Mouse (Mus musculus) heart, embryonic 14.5 days (tissue): ENCODE data around the gene Cpvl. TPM values are rescaled to one million over a fixed set of nuclear protein-coding genes. Genes with fewer than 3 reads are reported as not detected.

ENCODE experiments used
- ATAC-seq: fragments of 200-750 bp; cut with Nextera tagmentation; 2 replicates; pipeline ENCODE4 v1.8.0; 2017; ENCODE audit warnings: low read depth, moderate TSS enrichment; ENCODE audit not compliant: insufficient number of reproducible peaks, insufficient read depth, low FRiP score
- H3K27ac ChIP-seq, 2 experiments: fragments of 200-500 bp in 1 of 2; fragments of 300-500 bp in 1 of 2; sonication (generic) in 1 of 2; replicated peaks in 1 of 2; 2 replicates each; pipeline ENCODE4 v1.5.1; 2012 to 2014; ENCODE audit warnings: low read depth in 2 of 2, low read length in 2 of 2, control low read depth in 1 of 2, mild to moderate bottlenecking in 1 of 2, mixed read lengths in 1 of 2; ENCODE audit not compliant: control insufficient read depth in 1 of 2, insufficient read depth in 1 of 2
- H3K27me3 ChIP-seq: fragments of 300-500 bp; sonication (generic); 2 replicates; pipeline ENCODE4 v1.6.1; 2014; ENCODE audit warnings: mild to moderate bottlenecking, low read length, control low read depth; ENCODE audit not compliant: control insufficient read depth, insufficient read depth
- H3K36me3 ChIP-seq: fragments of 300-500 bp; sonication (generic); 2 replicates; pipeline ENCODE4 v1.6.1; 2014; ENCODE audit warnings: mild to moderate bottlenecking, control low read depth, low read length, mixed read lengths; ENCODE audit not compliant: control insufficient read depth, insufficient read depth
- H3K4me1 ChIP-seq, 2 experiments: fragments of 200-500 bp in 1 of 2; fragments of 300-500 bp in 1 of 2; sonication (generic) in 1 of 2; 2 replicates each; pipeline ENCODE4 v1.6.1; 2012 to 2014; ENCODE audit warnings: low read length in 2 of 2, control low read depth in 1 of 2, mixed read lengths in 1 of 2; ENCODE audit not compliant: control insufficient read depth in 2 of 2, insufficient read depth in 2 of 2
- H3K4me2 ChIP-seq: fragments of 300-500 bp; sonication (generic); 2 replicates; pipeline ENCODE4 v1.6.1; 2014; ENCODE audit warnings: mild to moderate bottlenecking, low read length
- H3K4me3 ChIP-seq, 2 experiments: fragments of 200-500 bp in 1 of 2; fragments of 300-500 bp in 1 of 2; sonication (generic) in 1 of 2; 2 replicates each; pipeline ENCODE4 v1.5.1; 2012 to 2014; ENCODE audit warnings: low read length in 2 of 2, mild to moderate bottlenecking in 2 of 2, control low read depth in 1 of 2, low read depth in 1 of 2, moderate library complexity in 1 of 2; ENCODE audit not compliant: control insufficient read depth in 1 of 2, insufficient read depth in 1 of 2
- H3K9ac ChIP-seq: fragments of 300-500 bp; sonication (generic); 2 replicates; pipeline ENCODE4 v1.6.1; 2014; ENCODE audit warnings: mild to moderate bottlenecking, low read length
- H3K9me3 ChIP-seq: fragments of 300-500 bp; sonication (generic); 2 replicates; pipeline ENCODE4 v1.6.1; 2016; ENCODE audit warnings: low read length, control low read depth; ENCODE audit not compliant: control insufficient read depth
- WGBS: fragments of 180-500 bp; shearing (Covaris S2); extraction: QIAGEN DNeasy Blood & Tissue Kit; methylation state at CpG from one replicate; pipeline ENCODE4 v1.1.7; 2014; 5-methylcytosine and 5-hydroxymethylcytosine counted together
- polyA plus RNA-seq: library from polyadenylated mRNA; unstranded; fragments of >200 nt; fragmentation: Nextera tagmentation; extraction: Ambion mirVana; gene quantifications from 2 replicates; pipeline ENCODE4 v1.2.1, GENCODE M21; 2014

Gene Cpvl
- polyA plus RNA-seq, 1 experiment from 2014 or later, result not detected

GRCm38 (mm10) chr6:53871903-53872302 lies 106.6 kb downstream of the Cpvl start:
- no peak for ATAC-seq
- no peak overlapping the region for H3K27ac ChIP-seq
- H3K9me3 ChIP-seq, result no peaks in the 10 kb centered on the region
- no peak overlapping the region for H3K4me3 ChIP-seq
- H3K36me3 ChIP-seq, result no peaks in the 10 kb centered on the region
- no peak overlapping the region for H3K4me2 ChIP-seq
- WGBS, result 92% methylated on average over 6 of the region's 6 CpGs
- no peaks in the 10 kb centered on the region for H3K27me3 ChIP-seq
- H3K9ac ChIP-seq, result no peak overlapping the region
- H3K4me1 ChIP-seq, result no peaks in the 10 kb centered on the region; a peak in 1 of 4 replicates

- no peaks in the 10 kb centered on the region for H3K36me3 ChIP-seq
- H3K9me3 ChIP-seq, result no peaks in the 10 kb centered on the region
- peaks cover 0 to 2% of the 10 kb centered on the region in 2 experiments; a peak in 1 of 4 replicates for H3K4me1 ChIP-seq
- no peak overlapping the region for H3K4me2 ChIP-seq
- H3K4me3 ChIP-seq, result no peak overlapping the region
- H3K27me3 ChIP-seq, result no peaks in the 10 kb centered on the region
- WGBS, result 66% methylated on average over 2 of the region's 2 CpGs
- no peak for ATAC-seq
- H3K9ac ChIP-seq, result no peak overlapping the region
- H3K27ac ChIP-seq, result no peak overlapping the region
Measured at GRCm38 (mm10) chr6:53863011-53863410, 115.5 kb downstream of the Cpvl start.

GRCm38 (mm10) chr6:53859106-53859505 lies 119.4 kb downstream of the Cpvl start:
- ATAC-seq, result no peak
- H3K4me3 ChIP-seq, result no peak overlapping the region
- 47% methylated on average over 1 of the region's 1 CpGs for WGBS
- no peaks in the 10 kb centered on the region for H3K27me3 ChIP-seq
- H3K36me3 ChIP-seq, result no peaks in the 10 kb centered on the region
- no peak overlapping the region for H3K9ac ChIP-seq
- H3K27ac ChIP-seq, result no peak overlapping the region
- no peak overlapping the region for H3K4me2 ChIP-seq
- H3K4me1 ChIP-seq, result peaks cover 0 to 2% of the 10 kb centered on the region in 2 experiments; a peak in 1 of 4 replicates
- no peaks in the 10 kb centered on the region for H3K9me3 ChIP-seq

GRCm38 (mm10) chr6:53857822-53858221 lies 120.6 kb downstream of the Cpvl start:
- Histone ChIP-seq H3K27me3 (no peaks in the 10 kb centered on the region), H3K4me3 (no peak overlapping the region), H3K4me1 (no peaks in the 10 kb centered on the region), H3K27ac (no peak overlapping the region), H3K36me3 (no peaks in the 10 kb centered on the region), H3K4me2 (no peak overlapping the region), H3K9ac (no peak overlapping the region), H3K9me3 (no peaks in the 10 kb centered on the region)
- no peak for ATAC-seq
- WGBS, result 64% methylated on average over 7 of the region's 7 CpGs

GRCm38 (mm10) chr6:53856775-53857174 lies 121.7 kb downstream of the Cpvl start:
- 65% methylated on average over 2 of the region's 2 CpGs for WGBS
- Histone ChIP-seq H3K9ac (no peak overlapping the region), H3K4me3 (no peak overlapping the region), H3K4me1 (no peaks in the 10 kb centered on the region), H3K4me2 (no peak overlapping the region), H3K27ac (no peak overlapping the region), H3K36me3 (no peaks in the 10 kb centered on the region), H3K9me3 (no peaks in the 10 kb centered on the region), H3K27me3 (no peaks in the 10 kb centered on the region)
- ATAC-seq, result no peak

GRCm38 (mm10) chr6:53854971-53855856 lies 123.3 kb downstream of the Cpvl start:
- Histone ChIP-seq H3K9ac (no peak overlapping the region), H3K4me3 (no peak overlapping the region), H3K27ac (no peak overlapping the region), H3K4me1 (no peaks in the 10 kb centered on the region), H3K4me2 (no peak overlapping the region), H3K9me3 (no peaks in the 10 kb centered on the region), H3K36me3 (no peaks in the 10 kb centered on the region), H3K27me3 (no peaks in the 10 kb centered on the region)
- WGBS, result 82% methylated on average over 12 of the region's 12 CpGs
- ATAC-seq, result no peak

GRCm38 (mm10) chr6:53854226-53854625 lies 124.2 kb downstream of the Cpvl start:
- ATAC-seq, result no peak
- 75% methylated on average over 2 of the region's 2 CpGs for WGBS
- no peaks in the 10 kb centered on the region for H3K27me3 ChIP-seq

More at GRCm38 (mm10) chr6:53854226-53854625, 124.2 kb downstream of the Cpvl start:
- no peak overlapping the region for H3K27ac ChIP-seq
- H3K4me1 ChIP-seq, result no peaks in the 10 kb centered on the region
- no peaks in the 10 kb centered on the region for H3K36me3 ChIP-seq
- no peak overlapping the region for H3K4me2 ChIP-seq
- H3K9ac ChIP-seq, result no peak overlapping the region
- no peaks in the 10 kb centered on the region for H3K9me3 ChIP-seq
- H3K4me3 ChIP-seq, result no peak overlapping the region
